Mouse (Mus musculus): Measurements from ENCODE around the gene Reep3.
"Not testable (repeated sequence)": the region's sequence is repeated elsewhere in the genome, so short reads cannot be mapped to it uniquely, and the experiment has no call there.

Reep3 gene

DNA sequence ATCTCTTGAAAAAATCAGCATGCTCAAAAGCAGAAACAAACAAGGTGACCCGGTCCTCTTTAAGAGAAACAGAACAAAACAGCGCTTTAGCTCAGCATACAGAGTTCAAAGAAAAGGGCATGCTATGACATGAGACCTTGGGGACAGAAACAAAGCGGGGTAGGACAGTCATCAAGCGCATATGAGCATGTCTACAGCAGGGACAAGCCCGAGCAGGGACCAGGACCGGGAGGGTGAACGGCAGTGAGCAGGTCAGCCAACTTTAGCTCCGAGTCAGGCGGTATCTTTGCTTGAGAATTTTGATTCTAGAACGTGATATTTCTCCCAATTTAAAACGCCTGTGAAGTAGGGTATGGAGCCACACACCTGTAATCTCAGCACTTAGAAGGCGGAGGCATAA lies 86.2 kb downstream of the Reep3 start:
- no peak for DNase-seq

DNA sequence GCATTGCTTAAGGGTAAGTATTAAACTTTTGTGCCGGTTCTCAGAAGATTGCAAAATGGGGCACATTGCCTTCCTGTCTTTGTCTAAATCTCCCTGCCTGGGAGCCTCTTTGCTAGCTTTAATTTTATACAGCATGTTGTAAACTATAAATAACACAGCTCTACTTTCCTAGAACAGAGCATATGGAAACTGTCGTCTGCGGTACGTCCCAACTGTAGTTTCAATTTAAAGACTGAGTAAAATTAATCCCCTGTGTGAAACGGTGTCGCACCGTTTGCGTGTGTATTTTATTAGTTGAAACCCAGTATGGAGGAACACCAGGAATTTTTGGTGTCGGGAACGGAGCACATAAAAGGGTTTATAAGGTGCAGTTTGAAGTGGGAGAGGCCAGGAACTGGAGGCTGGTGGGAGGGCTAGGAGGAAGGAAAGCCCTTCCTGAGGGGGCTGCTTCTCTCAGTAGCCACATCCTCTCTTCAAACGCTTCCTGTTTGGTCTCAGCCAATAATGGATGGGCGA lies 92.2 kb downstream of the Reep3 start:
- DNase-seq: no peak

- DNase-seq: peak; percentile 37
Observed at GRCm38 (mm10) chr10:67003743-67004526, 92.8 kb downstream of the Reep3 start.

- peak; percentile 20 for DNase-seq
Observed at GRCm38 (mm10) chr10:67003009-67003742, 93.6 kb downstream of the Reep3 start.

GRCm38 (mm10) chr10:67002207-67003008 lies 94.3 kb downstream of the Reep3 start:
- DNase-seq: peak; percentile 20

GRCm38 (mm10) chr10:67000958-67001615 lies 95.7 kb downstream of the Reep3 start:
- not testable (repeated sequence) for DNase-seq

GRCm38 (mm10) chr10:67000136-67000535 lies 96.6 kb downstream of the Reep3 start:
- DNase-seq: no peak

DNA sequence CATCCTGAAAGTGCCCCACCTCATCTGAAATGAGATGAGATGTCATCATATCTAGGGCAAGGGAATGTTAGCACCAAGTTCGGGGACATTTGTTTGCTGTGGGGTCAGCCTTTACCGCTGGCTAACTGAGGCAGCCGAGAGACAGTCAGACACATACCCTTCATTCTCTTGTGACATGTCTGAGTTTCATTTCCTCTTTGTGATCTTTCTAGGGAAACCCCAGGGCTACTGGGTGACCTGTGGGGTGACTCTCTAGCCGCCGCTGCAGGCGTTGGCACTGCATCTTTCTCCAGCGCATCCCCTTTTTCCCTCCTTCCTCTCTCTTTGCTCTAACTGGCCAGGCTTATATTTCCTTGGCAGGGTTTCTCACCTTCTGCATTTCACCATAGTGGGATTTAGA lies 98.0 kb downstream of the Reep3 start:
- DNase-seq: no peak

DNA sequence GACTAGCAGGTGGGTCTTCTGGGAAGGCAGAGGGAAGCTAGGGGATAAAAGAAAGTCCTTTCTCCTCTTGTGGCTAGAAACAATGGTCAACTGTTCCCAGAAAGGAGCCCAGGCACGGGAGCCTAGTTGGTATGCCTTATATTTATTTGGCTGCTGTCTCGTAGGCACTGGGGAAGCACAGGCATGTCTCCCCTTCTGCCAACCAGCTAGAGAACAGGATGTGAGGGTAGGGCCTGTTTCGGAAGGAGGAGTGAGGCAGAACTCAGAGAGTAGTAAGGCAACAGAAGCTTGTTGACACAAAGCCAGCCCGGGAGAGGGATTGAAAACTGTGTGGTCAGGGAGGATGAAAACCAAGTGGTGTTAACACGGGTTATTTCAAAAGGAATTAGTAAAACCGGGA lies 101.6 kb downstream of the Reep3 start:
- DNase-seq: no peak

DNA sequence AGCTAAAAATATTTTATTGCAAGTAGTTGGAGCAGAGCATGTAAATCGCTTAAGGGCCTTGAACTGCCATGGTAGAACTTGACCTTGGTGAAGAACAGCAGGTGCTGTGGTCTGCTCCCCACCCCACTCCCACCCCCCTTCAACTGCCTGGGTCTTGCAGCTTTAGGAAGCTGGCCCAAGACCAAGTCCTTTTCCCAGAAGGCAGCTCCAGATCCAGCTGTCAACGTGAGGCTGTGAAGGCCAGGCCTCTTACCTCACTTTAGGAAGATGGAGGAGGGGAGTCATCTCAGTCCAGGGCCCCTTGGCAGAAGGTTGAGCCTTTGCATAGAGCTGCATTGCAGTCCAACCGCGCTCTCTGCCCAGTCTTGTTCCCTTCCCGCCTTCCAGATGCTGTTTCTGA lies 102.3 kb downstream of the Reep3 start:
- DNase-seq: no peak

DNA sequence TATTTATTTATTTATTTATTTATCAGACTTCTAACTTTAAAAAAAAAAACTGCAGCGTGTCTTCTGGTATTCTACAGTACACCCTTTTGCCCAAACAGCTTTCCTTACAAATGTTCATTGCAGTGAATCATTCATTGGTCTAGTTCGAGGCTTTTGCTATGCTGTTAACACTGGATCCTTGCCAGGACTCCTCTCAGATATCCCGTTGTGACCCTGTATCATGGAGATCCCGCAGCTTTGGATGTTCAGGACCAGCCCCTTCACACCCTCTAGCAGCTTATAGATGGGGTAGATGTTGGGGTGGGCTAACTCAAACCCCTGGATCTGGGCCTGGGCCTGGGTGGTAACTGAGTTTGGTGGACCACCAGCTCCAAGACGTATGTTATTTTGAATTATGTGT lies 104.2 kb downstream of the Reep3 start:
- DNase-seq: no peak

- DNase-seq: no peak
Observed at GRCm38 (mm10) chr10:66990506-66990905, 106.2 kb downstream of the Reep3 start.

- no peak for DNase-seq
Observed at GRCm38 (mm10) chr10:66983043-66983442, 113.7 kb downstream of the Reep3 start.

GRCm38 (mm10) chr10:66978215-66978614 lies 118.5 kb downstream of the Reep3 start:
- DNase-seq: no peak

DNA sequence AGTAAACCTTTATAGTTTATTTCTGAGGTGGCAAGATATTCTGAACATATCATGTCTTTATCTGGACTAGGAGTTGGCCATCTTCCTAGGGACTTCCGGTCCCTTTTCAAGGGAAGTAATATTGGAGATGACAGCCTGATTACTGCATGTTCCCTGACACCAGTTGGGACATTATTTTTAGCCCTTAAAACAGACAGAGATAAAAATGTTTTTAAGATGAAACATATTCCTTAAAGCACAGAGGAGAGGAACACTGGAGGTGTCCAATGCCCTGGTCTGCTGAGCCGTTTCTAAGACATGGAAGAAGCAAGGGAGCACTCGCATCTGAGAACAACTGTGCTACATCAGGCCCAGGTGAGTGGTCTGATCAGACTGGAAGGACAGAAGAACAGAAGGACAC lies 119.7 kb downstream of the Reep3 start:
- no peak for DNase-seq

DNA sequence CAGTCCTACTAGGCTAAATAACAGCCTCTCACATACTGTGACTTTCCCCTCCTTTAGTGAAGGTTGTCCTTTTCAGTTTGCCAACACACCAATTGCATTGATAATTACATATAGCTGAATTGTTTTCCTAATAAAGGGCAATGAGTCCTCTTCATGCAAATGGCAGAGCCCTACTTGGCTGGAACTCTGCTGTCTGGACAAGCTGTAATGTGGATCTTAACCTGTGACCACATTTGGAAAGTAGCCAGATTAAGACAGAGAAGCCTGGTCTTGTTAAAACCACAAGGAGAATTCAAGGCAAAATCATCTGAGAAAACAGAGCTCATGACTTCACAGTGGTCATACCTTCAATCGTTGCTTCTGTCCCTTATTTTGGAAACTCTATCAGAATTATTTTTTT lies 121.3 kb downstream of the Reep3 start:
- DNase-seq: no peak

DNA sequence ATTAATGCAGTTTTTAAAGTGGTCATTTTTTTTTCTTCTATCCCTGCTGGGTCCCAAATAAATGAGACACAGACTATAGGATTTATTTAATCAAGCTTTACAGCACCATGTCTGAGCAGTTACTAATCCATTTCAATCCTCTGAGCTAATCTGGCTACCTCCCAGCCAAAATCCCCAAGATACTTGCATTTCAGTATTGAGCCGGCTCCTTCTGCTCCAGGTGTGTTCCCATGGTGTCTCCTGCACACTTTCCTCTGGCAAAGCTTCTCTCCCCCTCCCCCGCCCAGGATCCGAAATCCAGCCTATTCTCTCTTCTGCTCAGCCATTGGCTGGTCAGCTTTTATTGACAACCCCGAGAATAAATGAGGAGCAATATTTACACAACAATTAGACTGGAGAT lies 122.3 kb downstream of the Reep3 start:
- DNase-seq: no peak

GRCm38 (mm10) chr10:66973866-66974265 lies 122.9 kb downstream of the Reep3 start:
- DNase-seq: no peak

DNA sequence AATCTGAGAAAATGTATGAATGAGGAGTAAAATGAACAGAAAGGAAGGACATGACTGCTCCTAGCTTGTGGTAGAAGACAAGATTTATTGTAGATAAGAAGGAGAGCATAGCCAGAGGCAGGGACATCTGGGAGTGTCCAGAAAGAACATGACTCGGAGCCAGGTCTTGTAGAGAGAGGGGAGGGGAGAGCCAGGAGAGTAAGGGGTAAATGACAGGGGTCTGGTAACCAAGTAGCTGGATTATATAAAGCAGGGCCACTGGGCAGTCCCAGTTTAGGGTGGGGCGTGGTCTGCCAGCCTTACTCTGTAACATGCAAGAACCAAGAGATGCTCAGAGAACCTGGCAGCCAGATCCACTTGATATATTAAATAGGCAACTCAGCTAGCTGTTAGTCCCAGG lies 123.5 kb downstream of the Reep3 start:
- no peak for DNase-seq

GRCm38 (mm10) chr10:66970336-66971115 lies 126.2 kb downstream of the Reep3 start:
- no peak for DNase-seq

DNA sequence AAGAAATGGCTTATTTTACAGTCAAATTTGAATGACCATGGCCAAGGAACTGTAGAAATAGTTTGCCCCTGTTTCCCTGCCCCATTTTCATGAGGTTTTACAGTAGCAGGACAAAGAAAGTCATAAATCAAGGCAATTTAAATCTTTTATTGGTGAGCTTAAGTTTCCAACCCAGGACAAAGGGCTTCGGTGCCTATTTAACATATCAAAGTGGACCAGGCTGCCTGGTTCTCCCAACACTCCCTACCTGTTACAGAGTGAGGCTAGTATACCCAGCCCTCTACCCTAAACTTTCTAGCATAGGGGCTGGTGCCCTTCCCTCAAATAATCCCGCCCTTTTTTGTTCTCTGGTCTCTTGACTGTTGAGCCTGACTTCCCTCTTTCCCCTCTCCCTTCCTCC lies 127.2 kb downstream of the Reep3 start:
- DNase-seq: no peak

GRCm38 (mm10) chr10:66969081-66969480 lies 127.7 kb downstream of the Reep3 start:
- DNase-seq: no peak
